Mouse (Mus musculus) ovary, postnatal 36 days (tissue): ENCODE measurements around the gene Rps12-ps3.

ENCODE experiments used
- DNase-seq: peaks from one replicate; pipeline ENCODE4 v3.0.0; 2022; ENCODE audit warnings: low spot score, mixed read lengths

Gene Rps12-ps3

GRCm38 (mm10) chr19:59351151-59351889, 29.2 kb downstream of the Rps12-ps3 start:
- DNase-seq = no peak

GRCm38 (mm10) chr19:59352760-59353159, 30.7 kb downstream of the Rps12-ps3 start:
- no peak for DNase-seq

DNA sequence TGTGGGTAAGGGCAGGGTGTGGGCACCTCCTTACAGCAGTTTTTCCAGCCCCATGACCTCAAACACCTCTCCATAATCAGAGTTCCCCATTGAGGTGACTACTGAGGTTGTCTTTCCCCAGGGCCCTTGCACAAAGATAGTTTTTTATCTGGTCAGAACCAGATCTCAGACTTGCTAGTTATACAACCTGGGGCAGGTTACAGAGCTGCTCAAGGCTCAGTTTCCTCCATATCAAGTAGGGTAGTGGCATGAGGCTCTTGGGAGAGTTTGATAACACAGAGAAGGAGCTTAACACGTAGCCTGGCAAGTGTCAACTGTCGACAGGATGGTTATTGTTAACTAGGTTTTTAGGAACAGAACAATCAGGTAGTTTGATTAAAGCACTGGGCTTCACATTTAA, 32.8 kb downstream of the Rps12-ps3 start:
- no peak for DNase-seq

- DNase-seq = no peak
Observed at GRCm38 (mm10) chr19:59356388-59356787, 34.3 kb downstream of the Rps12-ps3 start.

DNA sequence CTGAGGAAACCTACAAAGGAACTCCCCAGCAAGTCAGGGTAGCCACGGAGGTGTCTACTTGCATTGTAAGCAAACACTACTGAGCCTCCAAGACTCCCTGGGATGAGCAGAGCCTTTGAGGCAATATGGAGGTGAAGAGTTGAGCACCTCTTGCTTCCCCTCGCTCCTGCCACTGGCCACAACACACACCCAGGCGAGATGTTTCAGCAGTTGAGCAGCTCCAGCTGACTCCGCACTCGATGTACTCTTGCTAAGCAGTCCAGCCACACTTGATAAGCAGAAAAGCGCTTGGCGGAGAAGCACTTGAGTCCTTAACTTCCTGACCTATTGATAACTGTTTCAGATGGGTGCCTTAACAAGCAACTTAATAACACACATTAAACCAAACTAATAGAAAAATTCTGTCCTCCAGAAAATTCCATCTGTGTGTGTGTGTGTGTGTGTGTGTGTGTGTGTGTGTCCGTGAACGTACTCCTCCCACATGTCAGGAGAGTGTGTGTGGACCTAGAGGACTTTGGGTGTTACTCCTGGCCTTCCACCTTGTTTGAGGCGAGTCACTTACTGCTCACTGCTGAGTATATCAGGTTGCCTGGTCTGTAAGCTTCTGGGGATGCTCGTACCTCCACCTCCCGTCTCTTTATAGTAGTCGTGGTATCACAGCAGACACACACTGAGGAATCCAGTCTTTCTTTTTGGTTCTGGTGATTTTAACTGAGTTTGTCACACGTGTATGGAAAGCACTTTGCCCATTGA, 34.9 kb downstream of the Rps12-ps3 start:
- no peak for DNase-seq

- DNase-seq = no peak
Observed at GRCm38 (mm10) chr19:59357878-59358277, 35.8 kb downstream of the Rps12-ps3 start.

DNA sequence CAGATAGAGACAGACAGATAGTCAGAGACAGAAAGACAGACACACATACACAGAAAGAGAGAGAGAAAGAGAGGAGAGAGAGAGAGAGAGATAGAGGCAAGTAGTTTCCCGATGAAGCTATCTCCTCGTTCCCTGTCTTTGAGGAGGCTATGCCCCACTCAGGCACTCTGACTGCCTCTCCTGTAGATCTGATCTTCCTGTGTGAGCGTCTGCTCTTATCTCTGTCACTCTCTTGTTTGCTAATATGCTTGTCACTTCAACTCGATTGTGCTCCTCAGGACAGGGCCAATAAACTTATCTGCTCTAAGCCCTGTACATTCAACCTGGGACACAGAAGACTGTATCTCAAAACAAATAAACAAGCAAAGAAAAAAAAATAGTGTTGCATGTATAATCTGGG, 37.1 kb downstream of the Rps12-ps3 start:
- DNase-seq = no peak

GRCm38 (mm10) chr19:59360486-59360896, 38.4 kb downstream of the Rps12-ps3 start:
- DNase-seq = no peak

- DNase-seq = no peak
Observed at GRCm38 (mm10) chr19:59362646-59363045, 40.6 kb downstream of the Rps12-ps3 start.

- DNase-seq = no peak
Observed at GRCm38 (mm10) chr19:59363666-59364065, 41.6 kb downstream of the Rps12-ps3 start.

- no peak for DNase-seq
Observed at GRCm38 (mm10) chr19:59366724-59367123, 44.6 kb downstream of the Rps12-ps3 start.

GRCm38 (mm10) chr19:59367892-59368291, 45.8 kb downstream of the Rps12-ps3 start:
- DNase-seq = no peak

DNA sequence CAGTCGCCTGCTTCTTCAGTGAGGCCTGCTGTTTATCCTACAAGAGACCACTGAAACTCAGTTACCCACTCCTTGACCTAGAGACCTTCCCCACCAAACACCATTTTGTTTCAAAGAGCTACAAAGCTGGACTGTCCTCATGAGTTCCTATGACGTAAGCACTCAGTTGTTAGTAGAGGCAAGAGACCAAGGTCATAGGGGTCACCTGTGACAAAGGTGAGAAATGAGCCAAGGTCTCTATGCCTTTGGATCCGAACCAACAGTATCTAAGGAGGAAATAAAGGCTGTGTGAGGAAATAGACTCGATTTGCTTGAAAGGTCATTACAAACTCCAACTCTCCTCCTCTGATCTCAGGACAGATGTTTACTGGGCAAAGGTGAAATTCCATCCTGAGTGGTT, 48.9 kb downstream of the Rps12-ps3 start:
- no peak for DNase-seq
